Mouse (Mus musculus): ENCODE measurements around the gene Coro2a.

DNA sequence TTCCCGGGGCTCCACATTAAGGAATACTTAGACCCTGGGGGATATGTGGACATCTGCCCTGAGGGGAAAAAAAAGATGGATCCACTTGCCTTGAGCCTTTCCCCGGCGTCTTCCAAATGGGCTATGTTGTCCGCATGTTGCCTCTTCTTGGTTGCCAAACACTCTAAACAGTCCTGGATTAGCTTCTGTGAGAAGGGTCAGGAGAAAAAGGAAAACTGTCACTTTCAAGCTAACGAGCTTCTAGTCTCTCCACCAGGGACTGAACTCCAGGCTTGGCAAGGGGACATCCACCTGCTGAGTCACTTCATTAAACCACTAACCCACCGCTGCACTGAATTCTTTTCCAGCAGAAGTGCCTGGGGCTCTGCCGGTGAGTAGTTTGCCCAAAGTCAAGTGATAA lies 69.1 kb downstream of the Coro2a start:
- TF ChIP-seq CTCF (IDR thresholded peaks at IDR 0.05; ENCODE audit: borderline replicate concordance, extremely low read depth, insufficient read depth, insufficient read length) (no peak), POLR2A (IDR thresholded peaks at IDR 0.05; ENCODE audit: borderline replicate concordance, extremely low read depth, insufficient read depth, insufficient read length, poor library complexity, severe bottlenecking) (no peak)
